Mouse (Mus musculus) embryo, embryonic 11 days (tissue): ENCODE data around the gene Kcnmb1.

Experiments used
- DNase-seq: peaks from one replicate; pipeline ENCODE4 v3.0.0-alpha.2; 2015

The Kcnmb1 gene

DNA sequence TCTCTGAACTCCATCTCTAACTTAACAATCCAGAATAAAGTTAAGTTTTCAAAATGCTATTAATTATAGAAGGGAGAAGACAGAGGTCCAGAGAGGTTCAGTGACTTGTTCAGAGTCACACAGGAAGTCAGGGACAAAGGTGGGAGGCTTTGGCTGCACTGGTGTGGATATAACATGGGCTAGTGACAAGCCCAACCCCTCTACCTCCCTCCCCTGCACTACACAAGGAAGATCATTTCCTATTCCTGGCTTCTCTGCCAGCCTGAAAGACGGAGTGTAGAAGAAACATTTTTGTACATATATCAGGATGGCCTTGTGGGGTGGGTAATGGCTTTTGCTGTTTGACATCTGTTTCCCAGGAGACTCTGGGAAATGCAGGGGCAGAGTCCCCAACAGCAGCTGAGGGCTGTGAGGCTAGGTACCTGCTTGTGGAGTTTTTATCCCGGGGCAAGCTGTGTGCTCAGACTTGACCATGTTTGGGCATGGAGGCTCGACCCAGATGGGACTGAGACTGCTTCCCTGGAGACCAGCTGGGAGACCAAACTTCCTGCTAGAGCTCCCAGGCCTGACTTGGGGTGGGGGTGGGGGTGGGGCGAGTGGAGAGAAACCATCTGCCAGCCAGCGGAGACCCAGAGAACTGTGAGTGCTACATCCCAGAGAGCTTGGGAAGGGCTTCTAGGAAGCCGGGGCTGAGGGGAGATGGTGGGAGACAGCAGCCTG, at the start of gene Kcnmb1:
Gene Kcnmb1, plus strand, starts transcription at position 326 of the 720 bp plus-strand sequence.
- DNase-seq, result peak; percentile 43

DNA sequence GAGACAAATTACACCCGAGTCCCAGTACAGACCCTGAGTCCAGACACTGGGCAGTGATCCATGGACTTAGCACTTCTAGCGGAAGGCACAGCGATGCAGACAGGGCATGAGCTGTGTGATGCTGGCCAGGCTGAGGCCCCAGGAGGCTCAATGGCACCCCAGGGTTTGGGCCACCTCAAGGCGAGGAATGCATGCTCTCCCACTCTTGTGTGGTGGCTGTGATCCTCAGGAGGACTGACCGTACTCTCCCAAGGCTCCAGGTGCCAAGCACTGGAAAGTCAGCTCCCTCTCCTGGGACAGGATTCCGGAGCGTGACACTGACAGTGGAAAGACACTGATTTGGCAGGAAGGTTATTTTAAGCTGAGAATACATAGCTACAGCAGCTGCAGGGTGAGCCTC, 49.8 kb upstream of the Kcnmb1 start:
- DNase-seq, result no peak

DNA sequence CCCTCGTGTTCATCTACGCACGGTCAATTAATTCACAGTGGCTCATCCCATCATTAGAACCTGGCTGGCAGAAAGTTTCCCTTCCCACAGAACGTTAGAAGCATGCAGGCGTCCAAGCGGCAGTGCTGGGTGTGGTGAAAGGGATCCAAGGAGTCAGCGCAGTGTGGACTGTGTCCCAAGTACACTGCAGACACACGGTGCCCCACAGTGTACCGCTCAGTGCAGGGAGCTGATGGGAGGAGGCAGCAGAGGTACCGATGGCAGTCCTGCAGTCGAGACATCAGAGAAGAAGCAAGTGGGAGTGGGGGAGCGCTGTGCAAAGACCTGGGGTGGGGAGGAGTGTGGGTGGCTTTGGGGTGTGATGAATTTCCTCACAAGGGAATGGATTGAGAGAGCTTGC, 48.6 kb upstream of the Kcnmb1 start:
- DNase-seq, result no peak

DNA sequence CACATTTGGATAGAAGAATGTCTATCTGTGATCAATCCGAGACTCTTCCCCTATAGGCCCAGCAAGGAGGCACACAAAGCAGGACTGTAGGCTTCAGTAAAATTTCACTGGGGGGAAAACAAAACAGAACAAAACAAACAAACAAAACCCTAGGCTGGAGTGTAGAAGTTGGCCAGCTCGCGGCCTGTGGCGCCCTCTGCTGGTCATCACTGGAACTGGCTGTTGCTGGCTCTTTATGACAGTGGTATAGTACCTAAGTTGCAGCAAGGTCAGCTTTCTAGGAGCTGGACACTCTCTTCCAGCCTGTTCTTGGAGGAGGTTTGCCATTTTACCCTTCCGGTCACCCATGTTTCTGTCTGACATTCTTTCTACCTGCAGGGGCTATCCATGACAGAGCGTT, 45.2 kb upstream of the Kcnmb1 start:
- DNase-seq, result peak; percentile 70

DNA sequence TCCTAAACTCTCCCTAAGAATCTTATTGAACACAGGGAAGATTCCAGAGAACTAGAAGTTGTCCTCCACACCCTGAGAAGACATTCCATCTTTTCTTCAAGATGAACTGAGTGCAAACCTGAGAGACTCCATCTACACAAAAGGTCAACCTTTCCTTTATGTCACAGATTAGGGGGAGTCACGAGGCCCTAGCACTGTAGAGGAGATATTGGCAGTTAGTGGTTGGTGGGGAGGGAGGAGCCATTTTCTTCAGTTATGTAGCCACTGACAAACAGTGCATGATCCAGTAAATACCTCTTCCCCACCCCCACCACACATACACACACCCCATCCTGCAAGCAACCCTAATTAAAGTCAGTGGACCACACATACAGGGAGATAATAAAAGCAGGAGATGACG, 44.4 kb upstream of the Kcnmb1 start:
- DNase-seq, result no peak

DNA sequence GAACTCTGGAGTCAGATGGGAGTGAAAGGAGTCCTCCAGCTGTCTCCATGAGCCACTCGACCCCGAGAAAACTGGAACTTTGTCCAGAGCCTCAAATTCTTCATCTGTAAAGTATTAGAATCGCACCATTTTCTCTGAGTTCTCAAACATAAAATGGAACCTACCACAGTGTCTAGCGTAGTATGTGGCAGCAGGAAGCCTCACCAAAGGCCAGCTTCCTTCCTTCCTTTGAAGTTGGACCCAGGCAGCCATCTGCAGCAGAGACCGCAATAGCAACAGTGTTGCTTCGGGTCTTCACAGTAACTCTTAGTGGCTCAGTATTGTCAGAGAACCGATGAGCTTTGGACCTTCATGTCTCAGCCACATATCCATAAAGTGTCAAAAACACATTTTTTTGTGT, 43.0 kb upstream of the Kcnmb1 start:
- no peak for DNase-seq

- no peak for DNase-seq
These were observed 41.4 kb upstream of the Kcnmb1 start for GRCm38 (mm10) chr11:33921451-33921850.

- peak; percentile 32 for DNase-seq
These were observed 39.8 kb upstream of the Kcnmb1 start for GRCm38 (mm10) chr11:33923031-33923430.

DNA sequence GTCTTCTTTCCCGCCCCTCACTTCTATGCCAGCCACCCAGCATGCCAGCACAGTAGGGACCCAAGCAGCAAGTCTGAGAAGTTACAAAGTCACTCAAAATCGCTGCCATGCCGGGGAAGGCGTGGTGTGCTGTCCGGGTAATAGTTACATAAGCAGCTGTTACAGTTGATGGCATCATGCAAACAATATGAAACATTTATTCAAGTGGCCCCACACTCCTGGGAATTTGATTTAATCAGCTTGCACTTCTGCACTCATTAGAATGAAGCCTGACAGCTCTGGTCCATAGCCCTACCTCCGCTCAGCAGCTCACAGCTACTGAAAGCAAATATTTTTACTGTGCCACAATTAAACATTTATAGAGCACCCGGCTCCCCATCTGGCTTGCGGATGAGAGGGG, 37.0 kb upstream of the Kcnmb1 start:
- no peak for DNase-seq

DNA sequence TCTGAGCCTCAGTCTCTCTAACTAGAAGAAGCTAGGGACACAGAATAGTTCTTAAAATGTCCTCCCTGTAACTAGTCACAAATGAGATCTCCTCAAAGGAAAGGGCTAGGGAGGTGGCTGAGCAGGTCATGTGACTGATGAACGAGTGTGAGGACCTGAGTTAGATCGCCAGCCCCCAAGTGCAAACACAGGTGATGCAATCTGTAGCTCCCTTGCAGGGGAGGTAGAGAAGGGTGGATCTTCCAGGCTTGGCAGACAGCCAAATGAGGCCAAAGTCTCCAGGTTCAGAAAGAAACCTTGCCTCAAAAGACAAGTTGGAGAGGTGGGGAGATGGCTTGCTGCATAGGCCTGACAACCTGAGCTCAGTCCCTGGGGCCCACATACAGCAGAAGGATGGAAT, 36.3 kb upstream of the Kcnmb1 start:
- no peak for DNase-seq

DNA sequence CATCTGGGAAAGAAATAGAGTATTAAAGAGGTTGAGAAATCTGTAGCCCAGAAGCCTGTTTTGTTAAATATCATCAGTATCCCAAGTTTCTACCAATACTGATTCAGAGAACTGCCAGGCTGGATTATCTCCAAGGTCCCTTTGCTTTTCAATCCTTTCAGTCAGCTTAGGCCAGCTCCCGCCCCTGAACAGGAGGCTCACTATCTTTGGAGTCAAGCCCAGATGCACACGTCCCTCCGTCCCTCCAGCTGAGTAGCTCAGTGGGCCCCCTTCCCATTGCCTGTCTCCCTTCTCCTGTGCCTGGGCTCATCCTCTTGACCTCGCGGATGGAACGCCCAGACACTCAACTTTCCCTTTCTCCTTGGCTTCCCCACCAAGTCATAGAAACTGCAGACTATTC, 35.5 kb upstream of the Kcnmb1 start:
- no peak for DNase-seq

- DNase-seq, result no peak
These were observed 35.0 kb upstream of the Kcnmb1 start for GRCm38 (mm10) chr11:33927836-33928235.

- DNase-seq, result peak; percentile 76
These were observed 34.2 kb upstream of the Kcnmb1 start for GRCm38 (mm10) chr11:33928658-33929057.

DNA sequence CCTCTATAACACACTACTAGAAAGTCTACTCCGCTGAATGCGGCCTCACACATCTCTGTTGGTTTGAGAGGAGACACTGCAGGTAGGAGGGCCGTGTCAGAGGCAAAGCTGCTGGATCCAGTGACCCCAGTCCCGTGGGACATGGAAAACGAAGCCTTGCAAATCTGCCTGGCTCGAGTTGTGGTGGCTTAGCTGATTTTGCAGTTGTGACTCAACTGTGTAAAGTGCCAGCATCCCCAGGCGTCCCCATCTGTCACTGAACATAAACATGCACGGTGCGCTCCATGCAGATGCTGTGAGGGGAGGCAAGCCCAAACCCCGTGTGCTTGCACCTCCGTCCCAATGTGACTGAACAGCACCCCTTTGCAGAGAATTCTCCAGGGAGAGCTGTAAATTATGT, 33.4 kb upstream of the Kcnmb1 start:
- DNase-seq, result no peak

DNA sequence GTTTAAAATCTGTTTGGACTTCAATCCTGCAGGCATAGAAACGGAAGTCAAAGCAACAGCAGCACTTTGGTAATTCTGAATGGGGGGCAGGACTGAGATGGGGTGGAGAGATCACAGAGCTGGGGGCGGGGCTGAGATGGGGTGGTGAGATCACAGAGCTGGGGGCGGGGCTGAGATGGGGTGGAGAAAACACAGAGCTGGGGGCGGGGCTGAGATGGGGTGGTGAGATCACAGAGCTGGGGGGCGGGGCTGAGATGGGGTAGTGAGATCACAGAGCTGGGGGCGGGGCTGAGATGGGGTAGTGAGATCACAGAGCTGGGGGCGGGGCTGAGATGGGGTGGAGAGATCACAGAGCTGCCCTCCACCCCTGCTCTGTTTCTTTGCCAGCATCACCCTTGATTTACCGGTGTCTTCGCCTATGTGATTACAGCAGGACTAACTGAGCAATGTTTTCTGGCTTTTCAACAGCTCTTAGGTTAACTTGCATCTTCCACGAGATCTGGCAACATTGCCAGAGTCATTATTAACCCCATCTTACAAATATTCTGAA, 30.9 kb upstream of the Kcnmb1 start:
- peak; percentile 78 for DNase-seq

DNA sequence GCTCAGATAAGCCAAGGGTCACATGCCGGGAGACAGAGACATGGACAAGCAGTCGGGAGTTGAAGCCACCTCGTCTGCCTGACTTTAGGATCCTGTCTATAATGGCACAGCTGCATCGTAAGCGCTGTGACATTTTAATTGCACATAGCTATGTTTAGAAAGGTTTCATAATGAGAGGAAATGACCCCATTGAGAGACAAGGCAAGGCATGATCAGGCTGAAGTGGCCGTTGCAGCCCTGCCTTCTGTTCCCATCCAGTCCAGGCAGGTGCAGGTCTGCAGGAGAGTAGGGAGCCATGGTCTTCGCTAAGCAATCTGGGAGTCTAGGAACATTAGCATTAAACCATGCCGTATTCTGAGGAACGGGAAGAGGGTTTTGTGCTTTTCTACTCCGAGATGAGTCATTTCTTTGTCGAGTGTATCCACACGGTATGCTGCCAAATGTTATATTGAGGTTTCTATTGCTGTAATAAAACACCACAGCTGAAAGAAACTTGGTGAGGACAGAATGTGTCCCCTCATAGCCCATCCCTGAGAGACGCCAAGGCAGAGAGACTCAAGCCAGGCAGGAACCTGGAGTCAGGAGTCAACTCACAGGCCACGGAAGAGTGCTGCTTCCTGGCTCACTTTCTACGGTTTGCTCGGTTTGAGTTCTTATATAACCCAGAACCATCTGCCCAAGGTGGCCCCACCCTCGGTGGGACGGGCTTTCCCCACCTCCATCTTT, 30.3 kb upstream of the Kcnmb1 start:
- no peak for DNase-seq

- no peak for DNase-seq
These were observed 28.5 kb upstream of the Kcnmb1 start for GRCm38 (mm10) chr11:33934286-33934685.

DNA sequence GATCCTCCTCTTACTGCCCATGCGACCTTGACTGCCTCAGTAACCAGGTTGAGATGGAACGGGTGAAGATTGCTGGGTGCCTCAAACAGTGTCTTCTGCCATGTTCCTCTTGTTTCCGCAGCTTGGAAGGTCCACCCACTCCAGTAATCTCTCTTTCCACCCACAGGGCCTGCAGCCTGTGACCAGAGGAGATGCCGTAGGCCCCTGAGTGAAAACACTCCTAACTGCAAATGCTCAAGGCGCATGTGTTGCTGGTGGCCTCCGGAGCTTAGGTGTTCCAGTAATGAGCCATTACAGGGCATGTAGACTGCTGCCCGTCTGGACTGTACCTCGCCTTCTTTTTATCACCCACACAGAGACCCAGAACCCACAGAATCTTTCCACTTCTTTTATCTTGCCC, 25.2 kb upstream of the Kcnmb1 start:
- no peak for DNase-seq

- no peak for DNase-seq
These were observed 24.1 kb upstream of the Kcnmb1 start for GRCm38 (mm10) chr11:33938561-33939274.

GRCm38 (mm10) chr11:33939456-33940113, 23.2 kb upstream of the Kcnmb1 start:
- no peak for DNase-seq

GRCm38 (mm10) chr11:33943565-33943964, 19.2 kb upstream of the Kcnmb1 start:
- DNase-seq, result no peak

GRCm38 (mm10) chr11:33944067-33944785, 18.6 kb upstream of the Kcnmb1 start:
- DNase-seq, result peak; percentile 43
